Mouse (Mus musculus) stomach, embryonic 14.5 days (tissue): ENCODE measurements around the gene Ak9. TPM values are rescaled to one million over a fixed set of nuclear protein-coding genes. Genes with fewer than 3 reads are reported as not detected.

Experiments used
- ATAC-seq: fragments of 200-750 bp; cut with Nextera tagmentation; 2 replicates; pipeline ENCODE4 v1.8.0; 2017; ENCODE audit warnings: low read depth, moderate TSS enrichment; ENCODE audit not compliant: insufficient number of reproducible peaks, insufficient read depth, low FRiP score
- H3K27ac ChIP-seq: fragments of 300-500 bp; sonication (generic); 2 replicates; pipeline ENCODE4 v1.5.1; 2014; ENCODE audit warnings: mild to moderate bottlenecking, low read length, moderate library complexity, mixed read lengths
- H3K27me3 ChIP-seq: fragments of 300-500 bp; sonication (generic); 2 replicates; pipeline ENCODE4 v1.6.1; 2014; ENCODE audit warnings: low read length, control low read depth, mixed read lengths; ENCODE audit not compliant: control insufficient read depth, insufficient read depth
- H3K36me3 ChIP-seq: fragments of 300-500 bp; sonication (generic); 2 replicates; pipeline ENCODE4 v1.6.1; 2014; ENCODE audit warnings: mild to moderate bottlenecking, control low read depth, low read length, moderate library complexity, mixed read lengths; ENCODE audit not compliant: control insufficient read depth, insufficient read depth
- H3K4me1 ChIP-seq: fragments of 300-500 bp; sonication (generic); 2 replicates; pipeline ENCODE4 v1.6.1; 2014; ENCODE audit warnings: low read length, control low read depth, mixed read lengths; ENCODE audit not compliant: control insufficient read depth, insufficient read depth
- H3K4me2 ChIP-seq: fragments of 300-500 bp; sonication (generic); replicated peaks from 2 replicates; pipeline ENCODE4 v1.6.1; 2014; ENCODE audit warnings: low read depth, low read length, control low read depth
- H3K4me3 ChIP-seq: fragments of 300-500 bp; sonication (generic); 2 replicates; pipeline ENCODE4 v1.5.1; 2014; ENCODE audit warnings: low read depth, low read length, control low read depth
- H3K9ac ChIP-seq: fragments of 300-500 bp; sonication (generic); replicated peaks from 2 replicates; pipeline ENCODE4 v1.6.1; 2014; ENCODE audit warnings: low read depth, mild to moderate bottlenecking, control low read depth, low read length, moderate library complexity, mixed read lengths
- H3K9me3 ChIP-seq: fragments of 300-500 bp; sonication (generic); 2 replicates; pipeline ENCODE4 v1.6.1; 2016; ENCODE audit warnings: low read depth, low read length, control low read depth; ENCODE audit not compliant: control insufficient read depth
- WGBS: fragments of 180-500 bp; shearing (Covaris S2); extraction: QIAGEN DNeasy Blood & Tissue Kit; methylation state at CpG from one replicate; pipeline ENCODE4 v1.1.7; 2014; 5-methylcytosine and 5-hydroxymethylcytosine counted together
- polyA plus RNA-seq: library from polyadenylated mRNA; unstranded; fragments of >200 nt; fragmentation: Nextera tagmentation; extraction: Ambion mirVana; gene quantifications from 2 replicates; pipeline ENCODE4 v1.2.1, GENCODE M21; 2014

Gene Ak9
- polyA plus RNA-seq, 1 experiment from 2014 or later, result not detected

GRCm38 (mm10) chr10:41280796-41281195 is 23.0 kb upstream of the Ak9 start:
- Histone ChIP-seq H3K27me3 (no peaks in the 10 kb centered on the region), H3K4me3 (no peak overlapping the region), H3K9ac (no peak overlapping the region), H3K9me3 (no peaks in the 10 kb centered on the region), H3K36me3 (no peaks in the 10 kb centered on the region), H3K4me1 (no peaks in the 10 kb centered on the region), H3K4me2 (no peak overlapping the region), H3K27ac (no peak overlapping the region)
- ATAC-seq, result no peak
- 87% methylated on average over 2 of the region's 2 CpGs for WGBS

DNA sequence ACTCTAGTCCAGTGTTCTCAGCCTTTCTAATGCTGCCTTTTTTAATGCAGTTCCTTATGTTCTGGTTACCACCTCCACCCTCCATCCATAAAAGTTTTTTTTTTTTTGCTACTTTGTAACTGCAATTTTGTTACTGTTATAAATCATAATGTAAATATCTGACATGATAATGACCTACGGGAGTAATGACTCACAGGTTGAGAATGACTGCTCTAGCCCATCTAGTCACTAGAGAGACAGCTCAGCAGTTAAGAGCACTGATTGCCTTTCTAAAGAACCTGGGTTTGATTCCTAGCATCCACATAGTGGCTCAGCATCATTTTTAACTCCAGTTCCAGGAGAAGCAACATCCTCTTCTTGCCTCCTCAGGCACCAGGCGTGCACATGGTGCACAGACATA is 21.7 kb upstream of the Ak9 start:
- Histone ChIP-seq H3K27ac (no peak overlapping the region), H3K9ac (no peak overlapping the region), H3K4me1 (no peaks in the 10 kb centered on the region), H3K9me3 (no peaks in the 10 kb centered on the region), H3K27me3 (no peaks in the 10 kb centered on the region), H3K36me3 (no peaks in the 10 kb centered on the region), H3K4me3 (no peak overlapping the region), H3K4me2 (no peak overlapping the region)
- 65% methylated on average over 2 of the region's 2 CpGs for WGBS
- no peak for ATAC-seq

GRCm38 (mm10) chr10:41287618-41288017 is 16.2 kb upstream of the Ak9 start:
- Histone ChIP-seq H3K27me3 (no peaks in the 10 kb centered on the region), H3K9me3 (no peaks in the 10 kb centered on the region), H3K27ac (no peak overlapping the region), H3K4me1 (peaks cover 4% of the 10 kb centered on the region; the same call in 1 of the 2 replicates), H3K4me2 (no peak overlapping the region), H3K9ac (no peak overlapping the region), H3K36me3 (no peaks in the 10 kb centered on the region), H3K4me3 (no peak overlapping the region)
- no peak for ATAC-seq
- 69% methylated on average over 3 of the region's 3 CpGs for WGBS

GRCm38 (mm10) chr10:41288074-41288473 is 15.7 kb upstream of the Ak9 start:
- Histone ChIP-seq H3K4me3 (no peak overlapping the region), H3K27me3 (no peaks in the 10 kb centered on the region), H3K4me2 (no peak overlapping the region), H3K36me3 (no peaks in the 10 kb centered on the region), H3K9ac (no peak overlapping the region), H3K4me1 (peaks cover 7% of the 10 kb centered on the region; the same call in 1 of the 2 replicates), H3K9me3 (no peaks in the 10 kb centered on the region), H3K27ac (no peak overlapping the region)
- no peak for ATAC-seq
- WGBS, result 48% methylated on average over 1 of the region's 1 CpGs

GRCm38 (mm10) chr10:41288771-41289415 is 14.9 kb upstream of the Ak9 start:
- Histone ChIP-seq H3K27me3 (no peaks in the 10 kb centered on the region), H3K4me1 (peaks cover 13% of the 10 kb centered on the region; the same call in 1 of the 2 replicates), H3K9ac (no peak overlapping the region), H3K9me3 (no peaks in the 10 kb centered on the region), H3K4me3 (no peak overlapping the region), H3K4me2 (no peak overlapping the region), H3K36me3 (no peaks in the 10 kb centered on the region), H3K27ac (no peak overlapping the region)
- peak; percentile 81 for ATAC-seq
- 36% methylated on average over 16 of the region's 16 CpGs for WGBS

- H3K36me3 ChIP-seq, result no peaks in the 10 kb centered on the region
- WGBS, result 85% methylated on average over 2 of the region's 2 CpGs
- no peak overlapping the region for H3K4me3 ChIP-seq
- no peak overlapping the region for H3K9ac ChIP-seq
- no peaks in the 10 kb centered on the region for H3K27me3 ChIP-seq
- H3K4me1 ChIP-seq, result peaks cover 18% of the 10 kb centered on the region; the same call in 1 of the 2 replicates
- no peaks in the 10 kb centered on the region for H3K9me3 ChIP-seq
- H3K27ac ChIP-seq, result no peak overlapping the region
- no peak for ATAC-seq
- no peak overlapping the region for H3K4me2 ChIP-seq
Observed at GRCm38 (mm10) chr10:41291021-41291420, 12.8 kb upstream of the Ak9 start.

DNA sequence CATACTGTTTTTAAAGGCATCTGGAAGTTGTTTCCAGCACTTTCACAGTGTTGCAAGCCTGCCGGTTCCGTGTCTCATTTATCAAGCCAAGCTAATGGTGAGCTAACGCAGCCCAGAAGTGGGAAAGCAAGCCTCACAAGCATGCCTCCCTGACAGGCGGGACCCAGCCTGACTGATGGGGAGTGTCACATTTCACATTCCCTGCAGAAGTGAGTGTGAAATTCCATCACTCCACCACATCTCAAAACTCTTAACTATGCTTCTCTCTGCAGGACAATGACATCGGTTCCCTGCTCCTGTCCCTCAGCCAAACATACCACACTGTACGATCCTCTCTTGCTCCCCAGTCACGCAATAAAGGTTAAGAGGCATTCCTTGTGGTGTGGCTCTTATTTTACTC is 10.8 kb upstream of the Ak9 start:
- Histone ChIP-seq H3K9ac (no peak overlapping the region), H3K4me3 (no peak overlapping the region), H3K4me1 (peaks cover 18% of the 10 kb centered on the region; the same call in 1 of the 2 replicates), H3K36me3 (no peaks in the 10 kb centered on the region), H3K27ac (no peak overlapping the region; the same call in 1 of the 2 replicates), H3K27me3 (no peaks in the 10 kb centered on the region), H3K9me3 (no peaks in the 10 kb centered on the region), H3K4me2 (no peak overlapping the region; the same call in 1 of the 2 replicates)
- ATAC-seq, result peak; percentile 62; the same call in 1 of the 2 replicates
- 2% methylated on average over 7 of the region's 7 CpGs for WGBS

- Histone ChIP-seq H3K9ac (no peak overlapping the region), H3K4me3 (no peak overlapping the region), H3K27ac (no peak overlapping the region), H3K27me3 (no peaks in the 10 kb centered on the region), H3K9me3 (no peaks in the 10 kb centered on the region), H3K4me2 (no peak overlapping the region), H3K4me1 (peaks cover 18% of the 10 kb centered on the region; the same call in 1 of the 2 replicates), H3K36me3 (no peaks in the 10 kb centered on the region)
- no peak for ATAC-seq
- 32% methylated on average over 11 of the region's 11 CpGs for WGBS
Observed at GRCm38 (mm10) chr10:41294734-41295133, 9.0 kb upstream of the Ak9 start.

DNA sequence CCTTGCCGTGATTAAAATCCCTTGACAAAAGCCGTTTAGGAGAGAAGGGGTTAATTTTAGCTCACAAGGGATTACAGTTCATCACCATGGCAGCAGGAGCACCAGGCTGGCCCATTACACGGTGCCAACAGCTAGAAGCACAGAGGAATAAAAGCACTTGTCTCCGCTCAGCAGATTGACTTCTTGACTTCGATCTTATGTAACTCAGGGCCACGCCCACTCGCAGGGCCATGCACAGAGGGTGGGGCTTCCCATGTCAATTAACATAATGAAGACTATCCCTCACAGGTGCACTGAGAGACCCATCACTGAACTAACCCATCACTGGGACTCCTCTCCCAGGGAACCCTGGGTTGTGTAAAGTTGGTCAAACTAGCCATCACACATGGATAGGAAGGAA is 8.6 kb upstream of the Ak9 start:
- H3K9ac ChIP-seq, result no peak overlapping the region
- H3K4me2 ChIP-seq, result no peak overlapping the region
- no peak overlapping the region for H3K4me3 ChIP-seq
- H3K9me3 ChIP-seq, result no peaks in the 10 kb centered on the region
- no peak overlapping the region for H3K27ac ChIP-seq
- no peaks in the 10 kb centered on the region for H3K27me3 ChIP-seq
- no peak for ATAC-seq
- peaks cover 18% of the 10 kb centered on the region; the same call in 1 of the 2 replicates for H3K4me1 ChIP-seq
- H3K36me3 ChIP-seq, result no peaks in the 10 kb centered on the region
- WGBS, result 22% methylated on average over 7 of the region's 7 CpGs
